Mouse (Mus musculus) heart, adult 2 months (tissue): ENCODE data around the gene Fam104a.

Experiments used
- CTCF ChIP-seq: fragments of 200-600 bp; IDR thresholded peaks from 2 replicates; pipeline ENCODE4 v1.8.1; 2022; ENCODE audit warnings: antibody characterized with exemption, mild to moderate bottlenecking, moderate library complexity
- EP300 ChIP-seq: fragments of 200-500 bp; IDR thresholded peaks from 2 replicates; pipeline ENCODE4 v1.6.1; 2011; ENCODE audit warnings: low read depth, low read length, control low read depth; ENCODE audit not compliant: insufficient read depth

DNA sequence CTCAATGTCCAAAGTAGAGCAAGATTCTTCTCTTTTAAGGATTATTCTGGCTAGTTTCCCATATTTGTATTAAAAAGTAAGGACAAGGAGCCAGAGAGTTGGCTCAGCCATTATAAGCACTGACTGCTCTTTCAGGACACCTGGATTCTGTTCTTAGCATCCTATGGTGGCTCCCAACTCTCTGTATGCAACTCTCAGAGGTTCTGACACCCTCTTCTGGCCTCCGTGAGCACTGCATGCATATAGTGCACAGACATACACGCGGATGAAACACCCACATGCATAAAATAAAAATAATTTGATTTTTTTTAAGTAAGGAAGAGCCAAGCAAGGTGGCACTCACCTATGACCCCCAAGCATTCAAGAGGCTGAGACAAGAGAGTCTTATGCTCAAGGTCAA, 38.8 kb downstream of the Fam104a start:
- TF ChIP-seq CTCF: no peak
- TF ChIP-seq EP300: no peak
